Mouse (Mus musculus) forebrain, postnatal 0 days (tissue): ENCODE results near the gene Fat2. TPM values are rescaled to one million over a fixed set of nuclear protein-coding genes. Genes with fewer than 3 reads are reported as not detected.

ENCODE experiments used
- ATAC-seq: fragments of 200-750 bp; cut with Nextera tagmentation; 2 replicates; pipeline ENCODE4 v1.8.0; 2017; ENCODE audit warnings: mild to moderate bottlenecking, moderate library complexity
- DNase-seq: peaks from one replicate; pipeline ENCODE4 v3.0.0-alpha.2; 2015
- H3K27ac ChIP-seq: fragments of 300-500 bp; sonication (generic); 2 replicates; pipeline ENCODE4 v1.5.1; 2014; ENCODE audit warnings: low read depth, mild to moderate bottlenecking, antibody characterized with exemption, low read length, moderate library complexity, mixed read lengths
- H3K27me3 ChIP-seq: fragments of 300-500 bp; sonication (generic); 2 replicates; pipeline ENCODE4 v1.6.1; 2014; ENCODE audit warnings: mild to moderate bottlenecking, low read length, mixed read lengths; ENCODE audit not compliant: insufficient read depth
- H3K36me3 ChIP-seq: fragments of 300-500 bp; sonication (generic); 2 replicates; pipeline ENCODE4 v1.6.1; 2014; ENCODE audit warnings: mild to moderate bottlenecking, moderate library complexity; ENCODE audit not compliant: insufficient read depth
- H3K4me1 ChIP-seq: fragments of 300-500 bp; sonication (generic); 2 replicates; pipeline ENCODE4 v1.6.1; 2014; ENCODE audit warnings: antibody characterized with exemption; ENCODE audit not compliant: insufficient read depth
- H3K4me2 ChIP-seq: fragments of 300-500 bp; sonication (generic); 2 replicates; pipeline ENCODE4 v1.6.1; 2014; ENCODE audit warnings: low read depth, mild to moderate bottlenecking, moderate library complexity
- H3K4me3 ChIP-seq: fragments of 300-500 bp; sonication (generic); 2 replicates; pipeline ENCODE4 v1.5.1; 2014; ENCODE audit warnings: low read depth, low read length, mixed read lengths
- H3K9ac ChIP-seq: fragments of 300-500 bp; sonication (generic); 2 replicates; pipeline ENCODE4 v1.6.1; 2014; ENCODE audit warnings: mild to moderate bottlenecking
- H3K9me3 ChIP-seq: fragments of 300-500 bp; sonication (generic); 2 replicates; pipeline ENCODE4 v1.6.1; 2016; ENCODE audit warnings: low read length
- CTCF ChIP-seq: sonication (generic); IDR thresholded peaks from 2 replicates; pipeline ENCODE4 v1.5.1; 2016; ENCODE audit warnings: antibody characterized with exemption, control low read depth, low read depth
- WGBS: fragments of 180-500 bp; shearing (Covaris S2); extraction: QIAGEN DNeasy Blood & Tissue Kit; methylation state at CpG from one replicate; pipeline ENCODE4 v1.1.7; 2014; 5-methylcytosine and 5-hydroxymethylcytosine counted together
- polyA plus RNA-seq: library from polyadenylated mRNA; unstranded; fragments of >200 nt; fragmentation: Nextera tagmentation; extraction: Ambion mirVana; gene quantifications from 2 replicates; pipeline ENCODE4 v1.2.1, GENCODE M21; 2015
- total RNA-seq: library from RNA; depleted of rRNA; stranded (reverse); fragments of >200 nt; gene quantifications from 2 replicates; pipeline ENCODE4 v1.2.3, GENCODE M21; 2014; rRNA removed

The Fat2 gene
- total and polyA plus RNA-seq, 2 experiments from 2014 or later: 0.06 to 0.52 TPM

- Histone ChIP-seq H3K4me2 (no peak overlapping the region), H3K4me1 (peaks cover 10% of the 10 kb centered on the region; the same call in 1 of the 2 replicates), H3K27ac (no peak overlapping the region), H3K36me3 (no peaks in the 10 kb centered on the region; the same call in 1 of the 2 replicates), H3K9ac (no peak overlapping the region), H3K9me3 (no peaks in the 10 kb centered on the region), H3K27me3 (no peaks in the 10 kb centered on the region), H3K4me3 (no peak overlapping the region)
- no peak for TF ChIP-seq CTCF
- 62% methylated on average over 2 of the region's 2 CpGs for WGBS
- ATAC-seq (no peak), DNase-seq (no peak)
These were observed 127.3 kb downstream of the Fat2 start for GRCm38 (mm10) chr11:55209032-55209431.

- 65% methylated on average over 6 of the region's 6 CpGs for WGBS
- H3K4me2 ChIP-seq: no peak overlapping the region
- no peak for TF ChIP-seq CTCF
- ATAC-seq (no peak), DNase-seq (no peak)
- H3K9me3 ChIP-seq: no peaks in the 10 kb centered on the region
- no peaks in the 10 kb centered on the region for H3K36me3 ChIP-seq
- H3K4me3 ChIP-seq: no peak overlapping the region
- H3K9ac ChIP-seq: no peak overlapping the region
- no peaks in the 10 kb centered on the region for H3K27me3 ChIP-seq
- H3K4me1 ChIP-seq: peaks cover 10% of the 10 kb centered on the region; the same call in 1 of the 2 replicates
- H3K27ac ChIP-seq: no peak overlapping the region
These were observed 128.2 kb downstream of the Fat2 start for GRCm38 (mm10) chr11:55208001-55208690.

- DNase-seq (no peak), ATAC-seq (peak; percentile 28)
- H3K4me3 ChIP-seq: peak overlapping the region; percentile 83
- no peak for TF ChIP-seq CTCF
- H3K27ac ChIP-seq: no peak overlapping the region
- peaks cover 10% of the 10 kb centered on the region; the same call in 1 of the 2 replicates for H3K4me1 ChIP-seq
- H3K4me2 ChIP-seq: peak overlapping the region; percentile 94
- H3K9ac ChIP-seq: peak overlapping the region; percentile 75
- WGBS: 5% methylated on average over 17 of the region's 17 CpGs
- H3K9me3 ChIP-seq: no peaks in the 10 kb centered on the region
- H3K36me3 ChIP-seq: no peaks in the 10 kb centered on the region
- H3K27me3 ChIP-seq: no peaks in the 10 kb centered on the region
These were observed 131.8 kb downstream of the Fat2 start for GRCm38 (mm10) chr11:55204602-55205001.

DNA sequence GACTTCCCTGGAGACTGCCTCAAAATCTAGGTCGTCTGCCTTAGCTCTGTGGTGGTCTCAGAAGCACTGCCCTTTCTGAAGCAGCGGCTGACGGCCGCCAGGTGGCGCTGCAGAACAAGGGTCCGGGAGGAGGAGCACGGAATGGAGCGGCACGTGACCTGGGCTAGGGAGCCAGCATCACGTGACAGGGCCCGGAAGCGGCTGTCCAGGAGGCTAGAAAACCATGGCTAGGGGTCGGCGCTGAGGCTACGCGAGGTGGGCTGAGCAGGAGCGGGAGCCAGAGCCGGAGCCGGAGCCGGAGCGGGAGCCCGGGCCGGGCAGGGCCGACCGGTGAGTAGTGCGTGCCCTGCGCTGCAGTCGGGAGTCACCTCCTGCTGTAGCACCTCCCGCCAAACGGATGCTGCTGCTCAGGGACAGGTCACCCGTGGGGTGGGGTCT, 132.2 kb downstream of the Fat2 start, which contains the start of gene Slc36a1:
TSS of gene Slc36a1 (plus strand) at position 192 of the 438 bp plus-strand sequence.
- ATAC-seq: peak; percentile 97
- no peak within 1 kb of the TSS for H3K27ac ChIP-seq

More for the DNA sequence above, 132.2 kb downstream of the Fat2 start, which contains the start of gene Slc36a1:
- 2% methylated on average over 26 of the region's 31 CpGs for WGBS
- no peaks in the 10 kb centered on the region for H3K9me3 ChIP-seq
- peak within 1 kb of the TSS; percentile 83 for H3K4me3 ChIP-seq
- H3K27me3 ChIP-seq: no peaks in the 10 kb centered on the region
- peak; percentile 97 for DNase-seq
- peak within 1 kb of the TSS; percentile 75 for H3K9ac ChIP-seq
- H3K36me3 ChIP-seq: no peaks in the 10 kb centered on the region
- peaks cover 10% of the 10 kb centered on the region; the same call in 1 of the 2 replicates for H3K4me1 ChIP-seq
- peak within 1 kb of the TSS; percentile 94 for H3K4me2 ChIP-seq
- peak; percentile 100 for TF ChIP-seq CTCF

Other genes starting within 250 kb of the Fat2 start
- gene Gm2a, start 238.4 kb downstream of the Fat2 start, total RNA-seq: 19.9 and 20.2 TPM in 2 replicates
- gene Gm2a, start 238.4 kb downstream of the Fat2 start, polyA plus RNA-seq: 46.7 and 48.4 TPM in 2 replicates
- gene Slc36a3, start 184.9 kb downstream of the Fat2 start, total RNA-seq: not detected in 2 replicates
- gene Slc36a3, start 184.9 kb downstream of the Fat2 start, polyA plus RNA-seq: not detected in 2 replicates
- 0.69 and 1.4 TPM in 2 replicates for gene Slc36a2, start 151.5 kb downstream of the Fat2 start, total RNA-seq
- 0.08 and 0.40 TPM in 2 replicates for gene Slc36a2, start 151.5 kb downstream of the Fat2 start, polyA plus RNA-seq
- 14.1 and 19.0 TPM in 2 replicates for gene Slc36a1, start 132.2 kb downstream of the Fat2 start, total RNA-seq
- gene Slc36a1, start 132.2 kb downstream of the Fat2 start, polyA plus RNA-seq: 1.0 and 1.5 TPM in 2 replicates
- 180 and 264 TPM in 2 replicates for gene Sparc, start 86.6 kb upstream of the Fat2 start, total RNA-seq
- 437 and 510 TPM in 2 replicates for gene Sparc, start 86.6 kb upstream of the Fat2 start, polyA plus RNA-seq
- gene Atox1, start 124.7 kb upstream of the Fat2 start, total RNA-seq: 141 and 193 TPM in 2 replicates
- gene Atox1, start 124.7 kb upstream of the Fat2 start, polyA plus RNA-seq: 268 and 340 TPM in 2 replicates
- 62.8 and 81.0 TPM in 2 replicates for gene G3bp1, start 133.1 kb upstream of the Fat2 start, total RNA-seq
- gene G3bp1, start 133.1 kb upstream of the Fat2 start, polyA plus RNA-seq: 76.9 and 85.0 TPM in 2 replicates